Mouse (Mus musculus): ENCODE results near the gene Phc1. TPM values are rescaled to one million over a fixed set of nuclear protein-coding genes. Genes with fewer than 3 reads are reported as not detected.

The Phc1 gene
- polyA plus RNA-seq, 1 experiment from 2014 or later, result 6.5 TPM

DNA sequence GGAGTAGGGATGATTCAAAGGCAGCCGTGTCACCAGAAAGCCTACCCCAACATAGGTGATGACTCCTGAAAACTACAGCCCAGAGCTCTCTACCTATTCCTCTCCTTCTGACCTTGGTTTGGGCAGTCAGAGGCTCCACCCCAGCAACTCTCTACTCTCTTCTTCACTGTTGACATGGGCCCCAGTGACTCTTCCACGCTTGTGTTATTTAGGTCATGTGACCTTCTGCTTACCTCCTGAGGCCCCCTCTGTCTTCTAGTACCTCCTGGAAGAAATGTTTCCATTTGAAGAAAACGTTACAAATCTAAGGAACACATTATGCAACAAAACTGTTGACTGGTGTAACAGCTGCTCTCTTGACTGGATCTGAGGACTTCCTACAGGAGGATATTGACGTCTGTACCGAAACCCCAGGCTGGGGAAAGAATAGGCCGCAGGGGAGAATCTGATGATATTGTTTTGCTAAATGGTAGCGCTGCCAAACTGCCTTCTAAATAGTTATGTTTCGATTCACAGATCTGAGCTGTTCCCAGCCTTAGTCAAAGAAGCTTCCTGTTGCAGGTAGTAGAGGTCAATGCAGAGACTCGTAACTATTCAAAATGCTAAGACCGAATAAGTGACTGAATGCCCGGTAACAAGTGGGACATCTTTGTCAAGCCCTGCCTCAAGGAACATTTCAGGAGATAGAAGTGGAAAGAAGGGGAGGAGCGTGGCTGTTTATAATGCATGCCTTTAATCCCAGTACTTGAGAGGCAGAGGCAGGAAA is 35.4 kb downstream of the Phc1 start:
- ATAC-seq (no peak), DNase-seq (ENCODE audit: low spot score) (no peak)
- H3K4me2 ChIP-seq (replicated peaks; ENCODE audit: low read depth, low read length), result no peak overlapping the region
- H3K9ac ChIP-seq (replicated peaks; ENCODE audit: low read depth), result no peak overlapping the region
- no peak overlapping the region for H3K27ac ChIP-seq (ENCODE audit: low read length)
- H3K9me3 ChIP-seq (ENCODE audit: low read length), result no peaks in the 10 kb centered on the region
- peaks cover 5% of the 10 kb centered on the region; the same call in 1 of the 2 replicates for H3K4me1 ChIP-seq (ENCODE audit: insufficient read depth, low read depth, low read length)
- WGBS, result 82% methylated on average over 12 of the region's 12 CpGs
- no peak overlapping the region for H3K4me3 ChIP-seq (ENCODE audit: low read depth, low read length)
- H3K27me3 ChIP-seq (replicated peaks; ENCODE audit: insufficient read depth, low read length), result no peaks in the 10 kb centered on the region
- no peaks in the 10 kb centered on the region for H3K36me3 ChIP-seq (ENCODE audit: insufficient read depth, low read length)
- TF ChIP-seq CTCF (IDR thresholded peaks at IDR 0.05), result no peak
- TF ChIP-seq EP300 (IDR thresholded peaks at IDR 0.05), result no peak

GRCm38 (mm10) chr6:122304355-122304754 is 36.0 kb downstream of the Phc1 start:
- H3K9ac ChIP-seq (replicated peaks; ENCODE audit: low read depth), result no peak overlapping the region
- H3K4me1 ChIP-seq (ENCODE audit: insufficient read depth, low read depth, low read length), result no peaks in the 10 kb centered on the region
- H3K4me3 ChIP-seq (ENCODE audit: low read depth, low read length), result no peak overlapping the region
- DNase-seq (ENCODE audit: low spot score), result peak; percentile 76
- no peak for ATAC-seq
- no peaks in the 10 kb centered on the region for H3K27me3 ChIP-seq (replicated peaks; ENCODE audit: insufficient read depth, low read length)
- no peak overlapping the region for H3K4me2 ChIP-seq (replicated peaks; ENCODE audit: low read depth, low read length)
- no peaks in the 10 kb centered on the region for H3K36me3 ChIP-seq (ENCODE audit: insufficient read depth, low read length)
- no peak overlapping the region for H3K27ac ChIP-seq (ENCODE audit: low read length)
- no peaks in the 10 kb centered on the region for H3K9me3 ChIP-seq (ENCODE audit: low read length)
- WGBS, result 27% methylated on average over 6 of the region's 6 CpGs
- TF ChIP-seq CTCF (IDR thresholded peaks at IDR 0.05) (peak; percentile 85), EP300 (IDR thresholded peaks at IDR 0.05) (no peak)

- no peak overlapping the region for H3K9ac ChIP-seq (replicated peaks; ENCODE audit: low read depth)
- ATAC-seq, result no peak
- WGBS, result 51% methylated on average over 9 of the region's 9 CpGs
Measured at GRCm38 (mm10) chr6:122303526-122303925, 36.8 kb downstream of the Phc1 start.

GRCm38 (mm10) chr6:122302661-122303060 is 37.7 kb downstream of the Phc1 start:
- 74% methylated on average over 4 of the region's 4 CpGs for WGBS
- Histone ChIP-seq H3K27ac (ENCODE audit: low read length) (no peak overlapping the region), H3K4me2 (replicated peaks; ENCODE audit: low read depth, low read length) (no peak overlapping the region), H3K4me3 (ENCODE audit: low read depth, low read length) (no peak overlapping the region), H3K4me1 (ENCODE audit: insufficient read depth, low read depth, low read length) (no peaks in the 10 kb centered on the region), H3K36me3 (ENCODE audit: insufficient read depth, low read length) (no peaks in the 10 kb centered on the region), H3K9me3 (ENCODE audit: low read length) (no peaks in the 10 kb centered on the region), H3K27me3 (replicated peaks; ENCODE audit: insufficient read depth, low read length) (no peaks in the 10 kb centered on the region), H3K9ac (replicated peaks; ENCODE audit: low read depth) (no peak overlapping the region)
- ATAC-seq (no peak), DNase-seq (ENCODE audit: low spot score) (no peak)
- TF ChIP-seq CTCF (IDR thresholded peaks at IDR 0.05) (no peak), EP300 (IDR thresholded peaks at IDR 0.05) (no peak)

More at GRCm38 (mm10) chr6:122303526-122303925, 36.8 kb downstream of the Phc1 start:
- Histone ChIP-seq H3K9me3 (ENCODE audit: low read length) (no peaks in the 10 kb centered on the region), H3K4me1 (ENCODE audit: insufficient read depth, low read depth, low read length) (no peaks in the 10 kb centered on the region), H3K4me2 (replicated peaks; ENCODE audit: low read depth, low read length) (no peak overlapping the region), H3K27me3 (replicated peaks; ENCODE audit: insufficient read depth, low read length) (no peaks in the 10 kb centered on the region), H3K36me3 (ENCODE audit: insufficient read depth, low read length) (no peaks in the 10 kb centered on the region), H3K4me3 (ENCODE audit: low read depth, low read length) (no peak overlapping the region), H3K27ac (ENCODE audit: low read length) (no peak overlapping the region)
- DNase-seq (ENCODE audit: low spot score), result no peak
- TF ChIP-seq EP300 (IDR thresholded peaks at IDR 0.05), result no peak
- no peak for TF ChIP-seq CTCF (IDR thresholded peaks at IDR 0.05)

DNA sequence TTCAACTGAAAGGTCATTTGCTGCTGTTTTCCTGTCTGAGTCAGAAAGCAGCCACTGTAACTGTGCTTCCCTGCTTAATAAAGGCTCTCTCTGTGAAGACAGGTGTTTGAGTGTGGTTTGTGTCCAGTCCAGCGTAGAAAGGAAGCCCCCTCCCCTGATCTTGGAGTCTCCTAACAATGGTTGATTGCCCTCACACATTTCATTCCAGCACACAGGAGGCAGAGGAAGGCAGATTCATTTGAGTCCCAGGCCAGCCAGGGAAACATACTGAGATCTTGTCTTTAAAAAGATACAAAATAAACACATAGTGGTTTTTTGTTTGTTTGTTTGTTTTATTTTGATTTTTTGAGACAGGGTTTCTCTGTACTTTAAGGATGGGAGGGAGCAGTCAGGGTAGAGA is 38.2 kb downstream of the Phc1 start:
- Histone ChIP-seq H3K4me1 (ENCODE audit: insufficient read depth, low read depth, low read length) (no peaks in the 10 kb centered on the region), H3K27ac (ENCODE audit: low read length) (no peak overlapping the region), H3K27me3 (replicated peaks; ENCODE audit: insufficient read depth, low read length) (no peaks in the 10 kb centered on the region), H3K9ac (replicated peaks; ENCODE audit: low read depth) (no peak overlapping the region), H3K4me2 (replicated peaks; ENCODE audit: low read depth, low read length) (no peak overlapping the region), H3K36me3 (ENCODE audit: insufficient read depth, low read length) (no peaks in the 10 kb centered on the region), H3K4me3 (ENCODE audit: low read depth, low read length) (no peak overlapping the region), H3K9me3 (ENCODE audit: low read length) (no peaks in the 10 kb centered on the region)
- no peak for TF ChIP-seq CTCF (IDR thresholded peaks at IDR 0.05)
- no peak for TF ChIP-seq EP300 (IDR thresholded peaks at IDR 0.05)
- no peak for DNase-seq (ENCODE audit: low spot score)
- no peak for ATAC-seq
- WGBS, result 75% methylated on average over 1 of the region's 1 CpGs

DNA sequence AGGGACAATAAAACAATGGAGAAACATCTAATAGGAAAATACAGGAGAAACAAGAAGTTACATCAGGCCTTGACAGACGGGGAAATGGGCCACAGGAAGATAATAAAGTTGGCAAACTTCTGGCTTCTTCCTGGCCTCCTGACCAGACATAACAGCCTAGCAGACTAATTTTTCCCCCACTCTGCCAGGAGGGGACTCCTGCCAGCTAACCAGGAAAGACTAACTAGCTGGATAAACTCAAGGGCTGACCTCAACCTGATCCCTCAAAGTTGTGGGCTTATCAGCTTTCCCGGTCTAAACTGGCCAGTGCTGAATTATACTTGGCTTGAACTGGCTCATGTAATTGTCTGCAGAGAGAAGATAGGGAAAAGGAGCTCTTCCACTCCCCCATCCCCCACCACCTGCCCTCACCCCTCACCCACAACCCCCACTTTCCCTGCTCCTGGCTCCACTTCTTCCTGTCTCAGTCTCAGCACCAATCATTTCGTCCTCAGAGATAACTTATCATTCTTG is 40.7 kb downstream of the Phc1 start:
- no peaks in the 10 kb centered on the region for H3K36me3 ChIP-seq (ENCODE audit: insufficient read depth, low read length)
- H3K27me3 ChIP-seq (replicated peaks; ENCODE audit: insufficient read depth, low read length), result no peaks in the 10 kb centered on the region
- ATAC-seq, result no peak
- no peak overlapping the region for H3K9ac ChIP-seq (replicated peaks; ENCODE audit: low read depth)
- no peak overlapping the region for H3K4me3 ChIP-seq (ENCODE audit: low read depth, low read length)
- WGBS, result 22% methylated on average over 3 of the region's 3 CpGs
- no peak overlapping the region for H3K27ac ChIP-seq (ENCODE audit: low read length)
- no peaks in the 10 kb centered on the region for H3K4me1 ChIP-seq (ENCODE audit: insufficient read depth, low read depth, low read length)
- H3K4me2 ChIP-seq (replicated peaks; ENCODE audit: low read depth, low read length), result no peak overlapping the region
- TF ChIP-seq EP300 (IDR thresholded peaks at IDR 0.05) (no peak), CTCF (IDR thresholded peaks at IDR 0.05) (no peak)
- no peak for DNase-seq (ENCODE audit: low spot score)
- no peaks in the 10 kb centered on the region for H3K9me3 ChIP-seq (ENCODE audit: low read length)
